Mouse (Mus musculus) limb, embryonic 10.5 days (tissue): ENCODE results near the gene Phlda1. TPM values are rescaled to one million over a fixed set of nuclear protein-coding genes. Genes with fewer than 3 reads are reported as not detected.

Experiments
- DNase-seq: peaks from one replicate; pipeline ENCODE4 v3.0.0-alpha.2; 2017; ENCODE audit warnings: low spot score
- H3K27ac ChIP-seq: fragments of 300-500 bp; sonication (generic); 2 replicates; pipeline ENCODE4 v1.5.1; 2016; ENCODE audit warnings: mild to moderate bottlenecking
- H3K27me3 ChIP-seq: fragments of 300-500 bp; sonication (generic); 2 replicates; pipeline ENCODE4 v1.6.1; 2016; ENCODE audit warnings: low read depth, mild to moderate bottlenecking; ENCODE audit not compliant: poor library complexity, severe bottlenecking
- H3K36me3 ChIP-seq: fragments of 300-500 bp; sonication (generic); 2 replicates; pipeline ENCODE4 v1.6.1; 2016; ENCODE audit warnings: mild to moderate bottlenecking, moderate library complexity
- H3K4me1 ChIP-seq: fragments of 300-500 bp; sonication (generic); 2 replicates; pipeline ENCODE4 v1.6.1; 2016
- H3K4me3 ChIP-seq: fragments of 300-500 bp; sonication (generic); 2 replicates; pipeline ENCODE4 v1.5.1; 2016; ENCODE audit warnings: mild to moderate bottlenecking, moderate library complexity
- H3K9me3 ChIP-seq: fragments of 300-500 bp; sonication (generic); replicated peaks from 2 replicates; pipeline ENCODE4 v1.6.1; 2016; ENCODE audit warnings: mild to moderate bottlenecking
- WGBS: fragments of 180-500 bp; shearing (Covaris S2); methylation state at CpG from one replicate; pipeline ENCODE4 v1.1.7; 2016; 5-methylcytosine and 5-hydroxymethylcytosine counted together
- polyA plus RNA-seq: library from polyadenylated mRNA; unstranded; fragments of >200 nt; fragmentation: Nextera tagmentation; extraction: Ambion mirVana; gene quantifications from 2 replicates; pipeline ENCODE4 v1.2.1, GENCODE M21; 2016

Phlda1 gene
- polyA plus RNA-seq, result 19.8 and 20.1 TPM in 2 replicates

DNA sequence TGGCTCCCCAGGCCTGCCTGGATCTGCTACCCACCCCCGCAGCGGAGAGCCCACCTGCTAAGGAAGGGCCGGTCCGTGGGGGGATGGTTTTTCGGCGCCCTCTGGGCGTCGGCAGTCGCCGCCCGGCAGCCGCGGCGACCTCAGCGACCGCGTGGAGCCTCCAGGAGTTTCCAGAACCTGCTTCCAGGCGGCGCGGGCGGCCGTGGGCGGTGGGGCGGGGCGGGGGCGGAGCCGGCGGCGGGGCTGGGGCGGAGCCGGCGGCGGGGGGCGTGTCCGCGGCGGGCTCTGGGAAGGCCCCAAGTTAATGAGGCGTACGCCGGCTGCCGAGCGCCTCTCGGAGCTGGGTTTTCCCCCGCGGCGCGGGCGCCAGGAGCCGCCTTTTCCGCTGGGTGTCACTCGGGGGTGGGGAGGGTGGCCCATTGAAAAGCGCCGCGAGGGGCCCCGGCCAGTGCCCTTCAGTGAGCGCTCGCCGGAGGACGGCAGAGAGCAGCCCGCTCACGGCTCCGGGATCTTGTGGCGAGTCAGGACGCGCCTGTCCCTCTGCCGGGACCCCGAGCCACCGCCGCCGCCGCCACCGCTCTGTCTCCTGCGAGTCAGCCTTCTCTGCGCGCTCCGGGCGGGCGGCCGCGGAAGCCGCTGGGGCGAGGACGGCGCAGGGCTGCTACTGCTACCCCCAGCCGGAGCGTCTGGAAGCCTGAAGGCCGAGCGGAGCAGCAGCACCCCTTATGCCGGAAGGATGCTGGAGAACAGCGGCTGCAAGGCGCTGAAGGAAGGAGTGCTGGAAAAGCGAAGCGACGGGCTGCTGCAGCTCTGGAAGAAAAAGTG is at the start of gene Phlda1:
Gene Phlda1, plus strand, starts transcription at position 186 of the 825 bp plus-strand sequence.
- H3K9me3 ChIP-seq, result no peaks in the 10 kb centered on the region
- WGBS, result under 1% methylated on average over 94 of the region's 94 CpGs
- peak within 1 kb of the TSS; percentile 97 for H3K27ac ChIP-seq
- H3K4me3 ChIP-seq, result peak within 1 kb of the TSS; percentile 94
- no peaks in the 10 kb centered on the region for H3K27me3 ChIP-seq
- no peaks in the 10 kb centered on the region for H3K36me3 ChIP-seq
- peak; percentile 97 for DNase-seq
- peaks cover 62% of the 10 kb centered on the region for H3K4me1 ChIP-seq

GRCm38 (mm10) chr10:111458088-111458487 is 48.0 kb upstream of the Phlda1 start:
- H3K27me3 ChIP-seq, result no peaks in the 10 kb centered on the region
- 82% methylated on average over 7 of the region's 7 CpGs for WGBS
- peaks cover 11% of the 10 kb centered on the region; the same call in 1 of the 2 replicates for H3K4me1 ChIP-seq
- H3K27ac ChIP-seq, result no peak overlapping the region
- no peak for DNase-seq
- H3K4me3 ChIP-seq, result no peak overlapping the region
- H3K9me3 ChIP-seq, result no peaks in the 10 kb centered on the region
- H3K36me3 ChIP-seq, result no peaks in the 10 kb centered on the region

GRCm38 (mm10) chr10:111459040-111459439 is 47.0 kb upstream of the Phlda1 start:
- no peak overlapping the region for H3K4me3 ChIP-seq
- no peaks in the 10 kb centered on the region for H3K27me3 ChIP-seq
- no peak for DNase-seq
- no peaks in the 10 kb centered on the region for H3K36me3 ChIP-seq
- H3K9me3 ChIP-seq, result no peaks in the 10 kb centered on the region
- 83% methylated on average over 9 of the region's 9 CpGs for WGBS
- H3K4me1 ChIP-seq, result peaks cover 11% of the 10 kb centered on the region; the same call in 1 of the 2 replicates
- H3K27ac ChIP-seq, result no peak overlapping the region

- no peak for DNase-seq
- H3K4me3 ChIP-seq, result no peak overlapping the region
- no peaks in the 10 kb centered on the region for H3K36me3 ChIP-seq
- 94% methylated on average over 3 of the region's 3 CpGs for WGBS
- H3K27me3 ChIP-seq, result no peaks in the 10 kb centered on the region
- H3K9me3 ChIP-seq, result no peaks in the 10 kb centered on the region
- no peak overlapping the region for H3K27ac ChIP-seq
- peaks cover 11% of the 10 kb centered on the region; the same call in 1 of the 2 replicates for H3K4me1 ChIP-seq
Measured at GRCm38 (mm10) chr10:111459874-111460273, 46.2 kb upstream of the Phlda1 start.

DNA sequence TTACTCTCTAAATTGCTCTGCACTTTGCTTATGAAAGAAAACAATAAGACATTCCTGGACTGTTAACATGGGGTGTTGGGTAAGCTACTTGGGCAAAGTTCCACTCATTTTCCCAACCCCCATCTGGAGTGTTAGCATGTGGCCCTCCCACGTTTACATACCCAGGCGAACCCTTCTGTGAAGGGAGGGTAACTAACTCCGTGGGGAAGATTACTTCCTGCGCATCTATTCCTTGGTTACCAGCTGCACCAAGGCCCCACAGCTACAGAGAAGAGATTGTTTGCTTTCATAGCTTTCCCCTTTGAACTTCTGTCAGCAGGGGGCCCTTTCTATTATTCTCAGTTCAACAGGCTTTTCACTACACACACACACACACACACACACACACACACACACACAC is 45.7 kb upstream of the Phlda1 start:
- no peaks in the 10 kb centered on the region for H3K36me3 ChIP-seq
- no peak overlapping the region for H3K27ac ChIP-seq
- DNase-seq, result no peak
- H3K4me3 ChIP-seq, result no peak overlapping the region
- H3K4me1 ChIP-seq, result peaks cover 11% of the 10 kb centered on the region; the same call in 1 of the 2 replicates
- H3K9me3 ChIP-seq, result no peaks in the 10 kb centered on the region
- 44% methylated on average over 4 of the region's 4 CpGs for WGBS
- H3K27me3 ChIP-seq, result no peaks in the 10 kb centered on the region

GRCm38 (mm10) chr10:111464833-111465232 is 41.3 kb upstream of the Phlda1 start:
- Histone ChIP-seq H3K4me1 (0 out of 2 replicates have a peak, but pooled peaks cover 5% of the 10 kb centered on the region), H3K36me3 (no peaks in the 10 kb centered on the region)
- 90% methylated on average over 1 of the region's 1 CpGs for WGBS

GRCm38 (mm10) chr10:111465409-111465808 is 40.7 kb upstream of the Phlda1 start:
- Histone ChIP-seq H3K27ac (no peak overlapping the region), H3K4me3 (no peak overlapping the region), H3K9me3 (no peaks in the 10 kb centered on the region), H3K36me3 (no peaks in the 10 kb centered on the region), H3K4me1 (0 out of 2 replicates have a peak, but pooled peaks cover 1% of the 10 kb centered on the region), H3K27me3 (no peaks in the 10 kb centered on the region)
- WGBS, result 52% methylated on average over 2 of the region's 2 CpGs
- DNase-seq, result no peak

More at GRCm38 (mm10) chr10:111464833-111465232, 41.3 kb upstream of the Phlda1 start:
- Histone ChIP-seq H3K4me3 (no peak overlapping the region), H3K27ac (no peak overlapping the region), H3K9me3 (no peaks in the 10 kb centered on the region), H3K27me3 (no peaks in the 10 kb centered on the region)
- no peak for DNase-seq

DNA sequence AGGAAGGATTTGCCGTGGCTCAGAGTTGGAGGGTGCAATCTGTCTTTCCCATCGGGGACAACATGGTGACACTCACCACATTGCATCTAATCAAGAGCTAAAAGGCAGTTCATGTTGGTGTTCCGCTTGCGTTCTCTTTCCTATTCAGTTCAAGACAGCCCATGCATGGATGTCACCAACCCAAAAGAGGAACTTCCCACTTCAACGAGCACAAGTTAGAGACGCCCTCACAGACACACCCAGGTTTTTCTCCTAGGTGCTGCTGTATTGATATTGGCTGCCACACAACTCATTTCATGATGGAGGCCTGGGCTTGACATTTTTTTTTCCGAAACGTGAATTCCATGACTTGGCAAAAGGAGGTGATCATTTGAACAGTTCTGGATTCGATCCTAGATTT is 34.9 kb upstream of the Phlda1 start:
- Histone ChIP-seq H3K27me3 (no peaks in the 10 kb centered on the region), H3K9me3 (no peaks in the 10 kb centered on the region), H3K4me1 (peaks cover 23% of the 10 kb centered on the region), H3K4me3 (no peak overlapping the region), H3K27ac (no peak overlapping the region), H3K36me3 (peaks cover 12% of the 10 kb centered on the region)
- WGBS, result 93% methylated on average over 9 of the region's 9 CpGs
- DNase-seq, result no peak

- peaks cover 31% of the 10 kb centered on the region for H3K4me1 ChIP-seq
- WGBS, result under 1% methylated on average over 77 of the region's 80 CpGs
- no peaks in the 10 kb centered on the region for H3K9me3 ChIP-seq
- H3K27ac ChIP-seq, result peak within 1 kb of the TSS; percentile 100
- H3K36me3 ChIP-seq, result peaks cover 27% of the 10 kb centered on the region
- H3K27me3 ChIP-seq, result no peaks in the 10 kb centered on the region
- DNase-seq, result peak; percentile 98
- H3K4me3 ChIP-seq, result peak within 1 kb of the TSS; percentile 98
Measured at GRCm38 (mm10) chr10:111472686-111473510, 33.2 kb upstream of the Phlda1 start, which contains the start of gene Nap1l1. Nap1l1 (plus strand) TSS chr10:111473223.

GRCm38 (mm10) chr10:111473511-111474371 is 32.3 kb upstream of the Phlda1 start:
- under 1% methylated on average over 44 of the region's 58 CpGs for WGBS
- Histone ChIP-seq H3K4me3 (peak overlapping the region; percentile 98), H3K4me1 (peaks cover 31% of the 10 kb centered on the region), H3K36me3 (peaks cover 32% of the 10 kb centered on the region), H3K9me3 (no peaks in the 10 kb centered on the region), H3K27ac (peak overlapping the region; percentile 100), H3K27me3 (no peaks in the 10 kb centered on the region)
- peak; percentile 81 for DNase-seq

GRCm38 (mm10) chr10:111476301-111476700 is 29.8 kb upstream of the Phlda1 start:
- WGBS, result 71% methylated on average over 4 of the region's 4 CpGs
- no peak for DNase-seq

DNA sequence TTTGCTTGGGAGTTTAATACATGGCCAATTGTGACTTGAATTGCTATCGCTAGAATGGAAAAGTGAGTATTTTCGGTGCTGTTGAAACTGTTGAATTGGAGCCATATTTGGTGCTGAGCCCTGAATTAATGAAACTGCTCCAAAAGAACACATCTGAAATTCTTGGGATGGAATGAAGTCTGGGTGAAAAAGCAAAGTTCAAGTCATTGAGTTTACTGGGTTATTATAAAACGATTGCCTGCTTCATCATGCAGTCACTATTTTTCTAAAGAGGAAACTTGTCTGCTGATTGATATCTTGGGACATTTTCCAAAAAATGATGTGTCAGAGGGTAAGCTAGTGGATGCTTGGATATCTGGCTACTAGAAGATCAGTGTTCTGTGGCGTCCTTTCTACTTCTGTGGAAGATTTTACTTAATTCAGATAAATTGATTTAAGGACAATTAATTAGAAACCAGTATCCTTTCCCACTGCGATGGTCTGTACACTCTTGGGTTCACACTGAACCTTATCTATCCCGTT is 29.0 kb upstream of the Phlda1 start:
- H3K27me3 ChIP-seq, result no peaks in the 10 kb centered on the region
- peaks cover 60% of the 10 kb centered on the region for H3K36me3 ChIP-seq
- H3K27ac ChIP-seq, result no peak overlapping the region
- H3K4me3 ChIP-seq, result no peak overlapping the region
- DNase-seq, result no peak
- 85% methylated on average over 6 of the region's 6 CpGs for WGBS
- H3K4me1 ChIP-seq, result peaks cover 37% of the 10 kb centered on the region
- no peaks in the 10 kb centered on the region for H3K9me3 ChIP-seq

More at GRCm38 (mm10) chr10:111476301-111476700, 29.8 kb upstream of the Phlda1 start:
- Histone ChIP-seq H3K36me3 (peaks cover 52% of the 10 kb centered on the region), H3K4me3 (no peak overlapping the region; the same call in 1 of the 2 replicates), H3K27ac (no peak overlapping the region), H3K9me3 (no peaks in the 10 kb centered on the region), H3K27me3 (no peaks in the 10 kb centered on the region), H3K4me1 (peaks cover 39% of the 10 kb centered on the region)
